Mouse (Mus musculus): Measurements from ENCODE around the gene Timp2. TPM values are rescaled to one million over a fixed set of nuclear protein-coding genes. Genes with fewer than 3 reads are reported as not detected.

Gene Timp2
- total RNA-seq, 1 experiment, result 52.4 TPM

DNA sequence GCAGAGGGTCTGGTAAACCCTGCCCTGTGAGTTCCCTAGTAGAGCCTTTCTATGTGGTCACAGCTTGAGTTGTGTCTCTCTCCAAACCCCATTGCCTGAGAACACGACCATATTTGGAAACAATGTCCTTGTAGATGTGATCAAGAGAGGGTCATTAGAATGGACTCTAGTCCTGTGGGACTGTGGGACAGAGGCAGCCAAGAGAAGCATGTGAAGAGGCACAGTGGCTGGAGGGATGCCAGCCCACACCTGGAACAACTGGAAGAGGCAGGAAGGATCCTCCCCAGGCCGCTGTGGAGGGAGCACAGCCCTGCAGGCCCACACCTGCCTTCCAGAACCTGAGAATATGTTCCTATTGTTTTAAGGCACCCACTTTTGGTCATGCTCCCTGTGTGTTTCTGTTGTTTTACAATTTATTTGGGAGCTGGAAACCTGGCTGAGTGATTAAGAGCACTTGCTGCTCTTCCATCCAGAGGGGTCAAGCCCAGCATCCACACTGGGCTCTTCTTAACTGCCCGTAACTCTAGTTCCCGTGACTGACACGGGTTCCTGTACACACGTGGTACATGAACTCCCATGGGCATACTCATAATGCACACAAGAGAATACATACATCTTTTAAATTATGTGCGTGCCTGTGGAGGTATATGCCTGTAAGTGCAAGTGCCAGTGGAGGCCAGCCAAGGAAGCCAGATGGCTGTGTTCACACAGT, 101.9 kb downstream of the Timp2 start:
- no peak for TF ChIP-seq ZNF384 (IDR thresholded peaks at IDR 0.05; ENCODE audit: low read depth, low read length)
- TF ChIP-seq CHD2 (IDR thresholded peaks at IDR 0.05; ENCODE audit: low read depth, low read length), result no peak
- no peak for TF ChIP-seq MAFK (IDR thresholded peaks at IDR 0.05; ENCODE audit: insufficient read depth, low read depth, low read length)
- TF ChIP-seq ZC3H11A (IDR thresholded peaks at IDR 0.05; ENCODE audit: borderline replicate concordance, low read depth, low read length), result no peak
- no peak for TF ChIP-seq HCFC1 (IDR thresholded peaks at IDR 0.05; ENCODE audit: borderline replicate concordance, insufficient read depth, low read length)
- in situ Hi-C loops (cut with MboI; ENCODE audit: low sequenced_read_pairs in 2 of 2, unreplicated experiment in 2 of 2), result no loop called here

More for the DNA sequence above, 101.9 kb downstream of the Timp2 start:
- DNase-seq (ENCODE audit: low read depth, low spot score), result no peak
- Histone ChIP-seq H3K36me3 (ENCODE audit: control insufficient read depth, insufficient read depth, low read length, poor library complexity, severe bottlenecking) (peaks cover 14% of the 10 kb centered on the region), H3K9ac (ENCODE audit: insufficient read depth, low read depth, low read length, poor library complexity, severe bottlenecking) (no peak overlapping the region), H3K4me3 (ENCODE audit: insufficient read depth in 1 of 2, low read depth in 1 of 2, low read length in 2 of 2, poor library complexity in 1 of 2, severe bottlenecking in 1 of 2) (no peak overlapping the region), H3K27ac (ENCODE audit: insufficient read depth, low read depth, low read length, poor library complexity, severe bottlenecking) (no peak overlapping the region), H3K4me1 (ENCODE audit: control insufficient read depth in 2 of 2, insufficient read depth in 2 of 2, low read length in 2 of 2, poor library complexity in 1 of 2) (peaks cover 3 to 13% of the 10 kb centered on the region in 2 experiments; a peak in 3 of 4 replicates), H3K9me3 (ENCODE audit: control insufficient read depth, insufficient read depth, low read depth, low read length) (no peaks in the 10 kb centered on the region)

Other genes with a start within 250 kb of the Timp2 start
- gene Dnah17, start 225.1 kb downstream of the Timp2 start, total RNA-seq (2012; rRNA removed), result 0.40 and 1.0 TPM in 2 replicates
- 3.8 and 6.3 TPM in 2 replicates for gene Cyth1, start 107.1 kb downstream of the Timp2 start, total RNA-seq (2012; rRNA removed)
- gene Usp36, start 65.5 kb downstream of the Timp2 start, total RNA-seq (2012; rRNA removed), result 41.7 and 45.5 TPM in 2 replicates
- gene Cep295nl, start 13.2 kb downstream of the Timp2 start, total RNA-seq (2012; rRNA removed), result 0.49 and 0.95 TPM in 2 replicates
- gene Lgals3bp, start 46.4 kb upstream of the Timp2 start, total RNA-seq (2012; rRNA removed), result 1.5 and 3.0 TPM in 2 replicates
- 45.4 and 59.4 TPM in 2 replicates for gene Cant1, start 63.3 kb upstream of the Timp2 start, total RNA-seq (2012; rRNA removed)
- 0.36 and 0.48 TPM in 2 replicates for gene C1qtnf1, start 72.5 kb upstream of the Timp2 start, total RNA-seq (2012; rRNA removed)
- gene Engase, start 121.1 kb upstream of the Timp2 start, total RNA-seq (2012; rRNA removed), result 10.8 and 16.2 TPM in 2 replicates